Mouse (Mus musculus): ENCODE measurements around the gene Akt1s1. TPM values are rescaled to one million over a fixed set of nuclear protein-coding genes. Genes with fewer than 3 reads are reported as not detected.

Akt1s1 gene
- total and polyA plus RNA-seq, 3 experiments = 9.5 to 24.2 (median 23.3) TPM

DNA sequence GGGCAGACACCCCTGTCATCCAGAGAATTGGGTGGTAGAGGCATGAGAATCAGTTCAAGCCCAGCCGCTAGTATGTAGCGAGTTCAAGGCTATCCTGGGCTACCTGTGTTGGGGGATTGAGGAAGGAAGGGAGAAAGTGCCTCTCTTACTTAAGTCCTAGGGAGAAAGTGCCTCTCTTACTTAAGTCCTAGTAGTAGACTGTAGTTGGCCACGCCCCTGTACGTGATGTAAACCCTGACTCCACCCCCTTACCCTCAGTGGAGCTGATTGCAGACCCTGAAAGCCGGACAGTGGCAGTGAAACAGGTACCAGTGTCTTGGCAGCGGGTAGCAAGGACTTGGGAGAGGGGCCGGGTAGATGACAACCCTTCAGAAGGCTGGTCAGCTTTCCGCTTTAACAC is 9.1 kb downstream of the Akt1s1 start:
- no peaks in the 10 kb centered on the region for H3K27me3 ChIP-seq (replicated peaks)
- peaks cover 21 to 44% of the 10 kb centered on the region in 2 experiments for H3K36me3 ChIP-seq (replicated peaks in 1 of 2; ENCODE audit: control insufficient read depth in 1 of 2, insufficient read depth in 1 of 2, low read length in 1 of 2)
- dilution Hi-C loops (cut with MboI; ENCODE audit: extremely low pct_ligation_motif_present, extremely low pct_unique_long_range_greater_than_20kb, low sequenced_read_pairs) (no loop called here), in situ Hi-C loops (cut with MboI; ENCODE audit: low pct_ligation_motif_present, low pct_unique_long_range_greater_than_20kb, low sequenced_read_pairs) (loop anchor here (10.0 kb wide), 1 partner anchor 97 kb away; no protein-coding TSS in a partner anchor)
- H3K4me1 ChIP-seq (ENCODE audit: control insufficient read depth in 1 of 2, insufficient read depth in 2 of 2) = peaks cover 21 to 62% of the 10 kb centered on the region in 2 experiments
- H3K27ac ChIP-seq (ENCODE audit: insufficient read depth, low read depth) = no peak overlapping the region
- no peaks in the 10 kb centered on the region for H3K9me3 ChIP-seq (replicated peaks; ENCODE audit: low read length)
- peak; percentile 68 for DNase-seq (ENCODE audit: extremely low read depth)
- TF ChIP-seq ETS1 (conservative IDR thresholded peaks at IDR 0.05; ENCODE audit: low read depth, low read length) (no peak), MAX (IDR thresholded peaks at IDR 0.05; ENCODE audit: low read length) (no peak), CHD2 (IDR thresholded peaks at IDR 0.05; ENCODE audit: low read length) (no peak), NRF1 (IDR thresholded peaks at IDR 0.05; ENCODE audit: low read depth, low read length) (no peak), MEF2A (IDR thresholded peaks at IDR 0.05; ENCODE audit: borderline replicate concordance, low read depth, low read length) (no peak), ZNF384 (IDR thresholded peaks at IDR 0.05; ENCODE audit: low read depth, low read length) (no peak), KAT2A (IDR thresholded peaks at IDR 0.05; ENCODE audit: insufficient replicate concordance, low read length) (no peak), PAX5 (IDR thresholded peaks at IDR 0.05; ENCODE audit: low read length) (no peak), TCF12 (IDR thresholded peaks at IDR 0.05; ENCODE audit: low read depth, low read length) (no peak), USF1 (IDR thresholded peaks at IDR 0.05; ENCODE audit: low read depth, low read length) (no peak), JUN (IDR thresholded peaks at IDR 0.05; ENCODE audit: insufficient read depth, low read depth, low read length) (no peak), NELFE (IDR thresholded peaks at IDR 0.05; ENCODE audit: low read depth, low read length) (no peak), E2F4 (IDR thresholded peaks at IDR 0.05; ENCODE audit: insufficient replicate concordance, low read depth, low read length) (no peak), BHLHE40 (IDR thresholded peaks at IDR 0.05; ENCODE audit: low read depth, low read length) (no peak), CTCF (conservative IDR thresholded peaks at IDR 0.05 in 1 of 2, IDR thresholded peaks at IDR 0.05 in 1 of 2; ENCODE audit: low read depth in 2 of 2, low read length in 2 of 2) (no peak), EP300 (IDR thresholded peaks at IDR 0.05; ENCODE audit: low read length) (no peak)
- H3K79me2 ChIP-seq (replicated peaks; ENCODE audit: control insufficient read depth, extremely low read depth, insufficient read depth, poor library complexity, severe bottlenecking) = 0 out of 2 replicates have a peak, but pooled peaks cover under 1% of the 10 kb centered on the region
- peak overlapping the region; percentile 74; the same call in 1 of the 2 replicates for H3K9ac ChIP-seq (ENCODE audit: insufficient read depth, low read depth)
- H3K4me3 ChIP-seq (replicated peaks in 1 of 3; ENCODE audit: low read depth in 2 of 3, low read length in 2 of 3, poor library complexity in 1 of 3) = peak overlapping the region; percentile 64 to 92 (median 72)
- H3K4me2 ChIP-seq (ENCODE audit: insufficient read depth, low read depth, poor library complexity, severe bottlenecking) = peak overlapping the region; percentile 63

GRCm38 (mm10) chr7:44859896-44860295 is 11.1 kb downstream of the Akt1s1 start:
- no peak overlapping the region for H3K9ac ChIP-seq (ENCODE audit: insufficient read depth, low read depth)
- no peaks in the 10 kb centered on the region for H3K79me2 ChIP-seq (replicated peaks; ENCODE audit: control insufficient read depth, extremely low read depth, insufficient read depth, poor library complexity, severe bottlenecking)
- H3K36me3 ChIP-seq (replicated peaks in 1 of 2; ENCODE audit: control insufficient read depth in 1 of 2, insufficient read depth in 1 of 2, low read length in 1 of 2) = peaks cover 37 to 59% of the 10 kb centered on the region in 2 experiments
- TF ChIP-seq PAX5 (IDR thresholded peaks at IDR 0.05; ENCODE audit: low read length) (no peak), ZC3H11A (IDR thresholded peaks at IDR 0.05; ENCODE audit: low read depth, low read length) (no peak), ZNF384 (IDR thresholded peaks at IDR 0.05; ENCODE audit: low read depth, low read length) (no peak), MXI1 (IDR thresholded peaks at IDR 0.05; ENCODE audit: low read depth, low read length) (no peak), MAZ (IDR thresholded peaks at IDR 0.05; ENCODE audit: low read depth, low read length) (no peak), UBTF (IDR thresholded peaks at IDR 0.05; ENCODE audit: low read depth, low read length) (no peak), NRF1 (IDR thresholded peaks at IDR 0.05; ENCODE audit: low read depth, low read length) (no peak), BHLHE40 (IDR thresholded peaks at IDR 0.05; ENCODE audit: low read depth, low read length) (no peak), HCFC1 (IDR thresholded peaks at IDR 0.05; ENCODE audit: low read depth, low read length) (no peak), POLR2AphosphoS2 (IDR thresholded peaks at IDR 0.05; ENCODE audit: low read depth, low read length) (no peak), ZMIZ1 (IDR thresholded peaks at IDR 0.05; ENCODE audit: low read depth, low read length) (no peak), ELF1 (IDR thresholded peaks at IDR 0.05; ENCODE audit: low read depth, low read length) (no peak), ZKSCAN1 (IDR thresholded peaks at IDR 0.05; ENCODE audit: borderline replicate concordance, low read depth, low read length) (no peak), USF2 (conservative IDR thresholded peaks at IDR 0.05; ENCODE audit: low read depth, low read length) (no peak), MYC (IDR thresholded peaks at IDR 0.05; ENCODE audit: low read depth, low read length) (no peak), MAFK (IDR thresholded peaks at IDR 0.05; ENCODE audit: insufficient replicate concordance, low read length) (no peak)
- no peak for DNase-seq (ENCODE audit: extremely low read depth)
- H3K4me1 ChIP-seq (ENCODE audit: control insufficient read depth in 1 of 2, insufficient read depth in 2 of 2) = peaks cover 20 to 60% of the 10 kb centered on the region in 2 experiments
- in situ Hi-C loops (cut with MboI; ENCODE audit: low pct_ligation_motif_present, low pct_unique_long_range_greater_than_20kb, low sequenced_read_pairs) (loop anchor here (10.0 kb wide), 1 partner anchor 95 kb away; no protein-coding TSS in a partner anchor), dilution Hi-C loops (cut with MboI; ENCODE audit: extremely low pct_ligation_motif_present, extremely low pct_unique_long_range_greater_than_20kb, low sequenced_read_pairs) (no loop called here)
- H3K4me3 ChIP-seq (replicated peaks in 1 of 3; ENCODE audit: low read depth in 2 of 3, low read length in 2 of 3, poor library complexity in 1 of 3) = no peak overlapping the region
- H3K4me2 ChIP-seq (ENCODE audit: insufficient read depth, low read depth, poor library complexity, severe bottlenecking) = no peak overlapping the region
- no peaks in the 10 kb centered on the region for H3K27me3 ChIP-seq (replicated peaks)
- no peaks in the 10 kb centered on the region for H3K9me3 ChIP-seq (replicated peaks; ENCODE audit: low read length)
- H3K27ac ChIP-seq (ENCODE audit: insufficient read depth, low read depth) = no peak overlapping the region

Measured in CH12.LX (cell line).